Mouse (Mus musculus): ENCODE results near the gene Ssh3. TPM values are rescaled to one million over a fixed set of nuclear protein-coding genes. Genes with fewer than 3 reads are reported as not detected.

Ssh3 gene
- polyA plus RNA-seq, 1 experiment from 2014 or later, result 2.3 TPM

DNA sequence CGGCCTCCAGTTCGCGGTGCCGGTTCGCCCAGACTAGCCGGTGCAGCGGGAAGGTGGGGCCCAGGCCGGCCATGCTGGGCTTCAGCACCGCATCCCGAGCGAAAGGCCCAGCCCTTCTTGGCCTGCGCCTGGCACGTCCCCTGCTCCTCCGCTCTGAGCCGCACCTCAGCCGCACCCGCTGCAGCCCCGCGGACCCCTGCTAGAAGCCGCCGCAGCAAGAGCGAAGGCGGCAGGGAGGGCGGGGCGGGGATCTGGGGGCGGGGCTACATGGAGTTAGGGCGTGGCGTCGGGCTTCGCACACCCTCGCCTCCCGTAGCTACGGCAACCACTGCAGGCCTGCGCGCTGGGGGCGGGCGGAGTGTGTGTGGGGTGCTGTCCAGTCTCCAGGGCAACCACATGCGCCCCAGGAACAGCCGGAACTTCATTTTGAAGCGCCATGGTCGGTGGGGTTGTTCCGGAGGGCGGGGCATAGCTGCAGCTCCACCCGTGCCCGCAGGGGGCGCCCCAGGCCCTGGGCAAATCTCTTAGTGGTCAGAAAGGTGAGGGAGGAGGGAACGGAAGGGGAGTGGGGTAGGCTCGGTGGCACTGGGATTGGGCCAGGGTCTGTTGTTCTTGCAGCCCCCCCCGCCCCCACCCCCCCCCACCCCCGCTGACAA lies 14.0 kb upstream of the Ssh3 start, which contains the start of gene Ankrd13d:
Ankrd13d (minus strand) TSS at position 240 of the 656 bp plus-strand sequence.
- Histone ChIP-seq H3K4me1 (ENCODE audit: control insufficient read depth, insufficient read depth, low read length) (no peaks in the 10 kb centered on the region), H3K4me2 (ENCODE audit: low read depth) (peak within 1 kb of the TSS; percentile 78), H3K36me3 (ENCODE audit: control insufficient read depth, insufficient read depth, low read length) (peaks cover 14% of the 10 kb centered on the region; the same call in 1 of the 2 replicates), H3K4me3 (ENCODE audit: low read depth, low read length) (peak within 1 kb of the TSS; percentile 52), H3K27ac (ENCODE audit: low read depth, low read length) (no peak within 1 kb of the TSS), H3K27me3 (ENCODE audit: control insufficient read depth, insufficient read depth, low read length) (no peaks in the 10 kb centered on the region), H3K9me3 (ENCODE audit: control insufficient read depth, low read length) (no peaks in the 10 kb centered on the region), H3K9ac (ENCODE audit: low read length) (peak within 1 kb of the TSS; percentile 63)
- DNase-seq (ENCODE audit: low spot score) (peak; percentile 93), ATAC-seq (ENCODE audit: insufficient read depth, low FRiP score, low TSS enrichment) (peak; percentile 92)
- WGBS, result under 1% methylated on average over 47 of the region's 50 CpGs

DNA sequence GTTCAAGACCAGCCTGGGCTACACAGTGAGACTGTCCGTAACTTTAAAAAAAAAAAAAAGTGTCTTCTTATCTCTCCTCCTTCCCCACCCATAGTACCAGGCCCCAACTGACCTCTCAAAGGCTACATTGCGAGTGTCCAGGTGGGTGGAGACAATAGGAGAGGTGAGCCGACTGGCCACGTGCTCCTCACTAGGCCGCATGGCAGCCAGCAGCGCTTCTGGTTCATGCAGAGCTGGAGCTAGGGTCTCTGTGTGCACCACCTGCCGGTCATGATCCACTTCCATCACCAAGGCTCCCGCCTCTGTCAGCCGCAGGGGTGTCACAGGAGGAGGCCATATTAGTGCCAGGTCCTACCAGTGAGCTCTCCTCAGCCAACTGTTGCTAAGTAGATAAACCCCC lies 11.4 kb upstream of the Ssh3 start:
- no peak for DNase-seq (ENCODE audit: low spot score)
- WGBS, result 96% methylated on average over 9 of the region's 9 CpGs

DNA sequence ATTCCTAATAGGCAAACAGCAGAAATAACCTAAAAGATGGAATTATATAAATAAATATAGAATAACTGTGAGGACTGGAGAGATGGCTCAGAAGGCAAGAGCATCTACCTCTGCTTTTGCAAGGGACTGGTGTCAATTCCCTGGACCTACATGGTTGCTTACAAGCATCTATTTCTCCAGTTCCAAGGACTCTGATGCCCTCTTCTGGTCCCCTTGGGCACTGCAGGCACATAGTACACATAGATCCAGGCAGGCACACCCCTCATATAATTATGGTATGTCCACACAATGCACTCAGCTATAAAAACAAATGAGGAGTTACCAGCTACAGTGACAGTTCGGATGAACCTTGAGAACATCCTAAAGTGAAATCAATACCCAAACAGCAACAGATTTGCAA lies 10.5 kb upstream of the Ssh3 start:
- Histone ChIP-seq H3K4me2 (ENCODE audit: low read depth) (no peak overlapping the region), H3K27me3 (ENCODE audit: control insufficient read depth, insufficient read depth, low read length) (no peaks in the 10 kb centered on the region), H3K9me3 (ENCODE audit: control insufficient read depth, low read length) (no peaks in the 10 kb centered on the region), H3K27ac (ENCODE audit: low read depth, low read length) (no peak overlapping the region), H3K36me3 (ENCODE audit: control insufficient read depth, insufficient read depth, low read length) (no peaks in the 10 kb centered on the region), H3K4me1 (ENCODE audit: control insufficient read depth, insufficient read depth, low read length) (no peaks in the 10 kb centered on the region), H3K4me3 (ENCODE audit: low read depth, low read length) (no peak overlapping the region), H3K9ac (ENCODE audit: low read length) (no peak overlapping the region)
- no peak for DNase-seq (ENCODE audit: low spot score)
- ATAC-seq (ENCODE audit: insufficient read depth, low FRiP score, low TSS enrichment), result no peak
- 94% methylated on average over 1 of the region's 1 CpGs for WGBS

More for the DNA sequence above, 11.4 kb upstream of the Ssh3 start:
- Histone ChIP-seq H3K9me3 (ENCODE audit: control insufficient read depth, low read length) (no peaks in the 10 kb centered on the region), H3K27me3 (ENCODE audit: control insufficient read depth, insufficient read depth, low read length) (no peaks in the 10 kb centered on the region), H3K36me3 (ENCODE audit: control insufficient read depth, insufficient read depth, low read length) (peaks cover 1% of the 10 kb centered on the region; the same call in 1 of the 2 replicates), H3K27ac (ENCODE audit: low read depth, low read length) (no peak overlapping the region), H3K4me1 (ENCODE audit: control insufficient read depth, insufficient read depth, low read length) (no peaks in the 10 kb centered on the region), H3K4me2 (ENCODE audit: low read depth) (no peak overlapping the region), H3K9ac (ENCODE audit: low read length) (no peak overlapping the region), H3K4me3 (ENCODE audit: low read depth, low read length) (no peak overlapping the region)
- no peak for ATAC-seq (ENCODE audit: insufficient read depth, low FRiP score, low TSS enrichment)

DNA sequence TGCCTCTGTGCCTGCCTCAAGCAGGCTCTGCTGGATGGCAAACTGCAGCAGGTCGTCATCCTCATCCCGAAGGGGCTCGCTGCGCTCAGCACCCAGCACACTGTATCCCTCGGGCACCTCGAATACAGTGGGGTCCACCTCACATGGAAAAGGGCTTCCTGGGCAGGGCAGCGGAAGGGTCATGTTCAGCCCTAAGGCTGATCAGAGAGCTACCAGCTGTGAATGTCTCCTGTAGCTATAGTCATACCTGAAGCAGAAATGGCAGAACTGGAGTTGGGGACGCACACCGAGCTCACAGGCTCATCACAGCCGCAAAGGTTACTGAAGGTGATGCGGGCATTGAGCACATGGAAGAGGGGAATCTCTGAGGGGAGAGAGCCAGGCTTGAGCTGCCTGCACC lies 2.0 kb upstream of the Ssh3 start:
- WGBS, result 92% methylated on average over 11 of the region's 11 CpGs
- no peak overlapping the region for H3K27ac ChIP-seq (ENCODE audit: low read depth, low read length)
- peaks cover 17% of the 10 kb centered on the region for H3K27me3 ChIP-seq (ENCODE audit: control insufficient read depth, insufficient read depth, low read length)
- DNase-seq (ENCODE audit: low spot score), result no peak
- H3K4me2 ChIP-seq (ENCODE audit: low read depth), result no peak overlapping the region
- ATAC-seq (ENCODE audit: insufficient read depth, low FRiP score, low TSS enrichment), result no peak
- no peaks in the 10 kb centered on the region for H3K9me3 ChIP-seq (ENCODE audit: control insufficient read depth, low read length)
- no peak overlapping the region for H3K9ac ChIP-seq (ENCODE audit: low read length)
- peaks cover 4% of the 10 kb centered on the region for H3K4me1 ChIP-seq (ENCODE audit: control insufficient read depth, insufficient read depth, low read length)
- no peak overlapping the region for H3K4me3 ChIP-seq (ENCODE audit: low read depth, low read length)
- H3K36me3 ChIP-seq (ENCODE audit: control insufficient read depth, insufficient read depth, low read length), result no peaks in the 10 kb centered on the region

DNA sequence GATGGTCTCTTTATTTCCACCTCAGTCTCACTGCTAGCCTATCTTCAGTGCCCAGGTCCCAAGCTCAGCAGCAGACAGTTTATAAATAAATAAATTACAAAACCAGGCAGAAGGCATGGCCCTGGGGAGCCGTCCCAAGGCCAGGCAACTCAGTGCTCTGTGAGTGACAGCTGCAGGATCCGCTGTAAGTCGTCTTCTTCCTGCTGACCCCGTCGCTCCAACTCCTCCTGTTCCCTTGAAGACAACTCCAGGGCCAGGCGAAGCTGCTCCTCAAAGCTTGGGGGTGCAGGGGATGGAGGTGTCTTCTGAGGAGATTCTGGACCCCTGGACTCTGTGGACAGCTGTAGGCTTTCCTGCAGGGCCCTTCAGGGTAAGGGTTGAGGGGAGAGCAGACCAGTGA lies 1.2 kb upstream of the Ssh3 start:
- no peaks in the 10 kb centered on the region for H3K9me3 ChIP-seq (ENCODE audit: control insufficient read depth, low read length)
- DNase-seq (ENCODE audit: low spot score) (no peak), ATAC-seq (ENCODE audit: insufficient read depth, low FRiP score, low TSS enrichment) (no peak)
- peaks cover 17% of the 10 kb centered on the region for H3K27me3 ChIP-seq (ENCODE audit: control insufficient read depth, insufficient read depth, low read length)
- H3K9ac ChIP-seq (ENCODE audit: low read length), result no peak overlapping the region
- H3K36me3 ChIP-seq (ENCODE audit: control insufficient read depth, insufficient read depth, low read length), result no peaks in the 10 kb centered on the region
- 72% methylated on average over 6 of the region's 6 CpGs for WGBS
- peaks cover 4% of the 10 kb centered on the region for H3K4me1 ChIP-seq (ENCODE audit: control insufficient read depth, insufficient read depth, low read length)
- H3K4me3 ChIP-seq (ENCODE audit: low read depth, low read length), result no peak overlapping the region
- H3K27ac ChIP-seq (ENCODE audit: low read depth, low read length), result no peak overlapping the region
- H3K4me2 ChIP-seq (ENCODE audit: low read depth), result no peak overlapping the region

DNA sequence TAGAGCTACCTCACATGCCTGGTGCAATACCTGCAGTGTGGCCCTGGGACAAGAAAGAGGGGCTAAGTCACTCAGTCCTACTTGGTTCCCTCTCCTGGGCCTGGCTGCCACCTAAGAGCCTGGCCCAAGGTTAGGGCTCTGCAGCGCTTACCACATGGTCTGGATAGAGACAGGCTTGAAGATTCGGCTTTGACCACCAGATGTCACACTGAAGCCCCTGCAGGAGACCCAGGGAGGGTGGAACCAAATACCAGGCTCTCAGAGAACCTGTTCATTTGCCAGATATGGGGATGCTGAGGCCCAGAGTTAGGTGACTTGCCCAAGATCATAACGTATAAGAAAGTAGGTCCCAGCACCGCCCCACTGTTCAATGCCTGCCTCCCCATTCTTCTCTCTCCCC lies 3.0 kb downstream of the Ssh3 start:
- ATAC-seq (ENCODE audit: insufficient read depth, low FRiP score, low TSS enrichment) (no peak), DNase-seq (ENCODE audit: low spot score) (no peak)
- no peak overlapping the region for H3K27ac ChIP-seq (ENCODE audit: low read depth, low read length)
- no peak overlapping the region for H3K4me2 ChIP-seq (ENCODE audit: low read depth)
- WGBS, result 63% methylated on average over 4 of the region's 4 CpGs
- H3K9ac ChIP-seq (ENCODE audit: low read length), result no peak overlapping the region
- no peak overlapping the region for H3K4me3 ChIP-seq (ENCODE audit: low read depth, low read length)
- H3K4me1 ChIP-seq (ENCODE audit: control insufficient read depth, insufficient read depth, low read length), result peaks cover 4% of the 10 kb centered on the region
- peaks cover 17% of the 10 kb centered on the region for H3K27me3 ChIP-seq (ENCODE audit: control insufficient read depth, insufficient read depth, low read length)
- no peaks in the 10 kb centered on the region for H3K9me3 ChIP-seq (ENCODE audit: control insufficient read depth, low read length)
- H3K36me3 ChIP-seq (ENCODE audit: control insufficient read depth, insufficient read depth, low read length), result no peaks in the 10 kb centered on the region

DNA sequence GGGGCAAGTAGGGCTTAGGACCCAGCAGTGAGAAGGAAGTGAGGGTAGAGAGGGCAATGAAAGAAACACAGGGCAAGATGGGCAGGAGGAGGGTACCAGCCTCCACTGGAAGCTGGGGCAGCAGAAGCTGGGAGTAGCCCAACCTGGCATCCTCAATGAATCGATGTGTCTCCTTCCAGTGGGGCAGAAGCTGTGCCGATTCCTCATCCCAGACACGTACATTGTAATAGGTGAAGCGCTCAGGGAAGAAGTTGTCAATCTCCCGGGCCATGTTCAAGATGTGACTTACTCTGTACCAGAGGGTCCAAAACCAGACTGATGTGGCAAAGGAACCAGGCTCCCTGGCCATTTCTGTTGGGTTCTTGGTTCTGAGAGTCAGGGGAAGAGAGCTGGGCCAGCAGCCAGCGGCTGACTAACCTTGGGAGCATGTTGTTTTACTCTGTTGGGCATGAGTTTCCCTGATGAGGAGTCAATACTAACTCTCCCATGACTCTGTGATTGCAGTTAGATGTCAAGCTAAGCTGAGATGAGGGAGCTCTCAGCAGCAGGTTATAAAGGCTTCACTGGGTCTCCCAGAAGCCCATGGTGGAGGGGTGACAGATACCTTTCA lies 4.7 kb downstream of the Ssh3 start:
- ATAC-seq (ENCODE audit: insufficient read depth, low FRiP score, low TSS enrichment) (no peak), DNase-seq (ENCODE audit: low spot score) (no peak)
- Histone ChIP-seq H3K4me1 (ENCODE audit: control insufficient read depth, insufficient read depth, low read length) (peaks cover 4% of the 10 kb centered on the region), H3K36me3 (ENCODE audit: control insufficient read depth, insufficient read depth, low read length) (no peaks in the 10 kb centered on the region), H3K9ac (ENCODE audit: low read length) (no peak overlapping the region), H3K27me3 (ENCODE audit: control insufficient read depth, insufficient read depth, low read length) (peaks cover 14% of the 10 kb centered on the region; the same call in 1 of the 2 replicates), H3K4me2 (ENCODE audit: low read depth) (no peak overlapping the region), H3K4me3 (ENCODE audit: low read depth, low read length) (no peak overlapping the region), H3K27ac (ENCODE audit: low read depth, low read length) (no peak overlapping the region), H3K9me3 (ENCODE audit: control insufficient read depth, low read length) (no peaks in the 10 kb centered on the region)
- WGBS, result 96% methylated on average over 6 of the region's 6 CpGs

DNA sequence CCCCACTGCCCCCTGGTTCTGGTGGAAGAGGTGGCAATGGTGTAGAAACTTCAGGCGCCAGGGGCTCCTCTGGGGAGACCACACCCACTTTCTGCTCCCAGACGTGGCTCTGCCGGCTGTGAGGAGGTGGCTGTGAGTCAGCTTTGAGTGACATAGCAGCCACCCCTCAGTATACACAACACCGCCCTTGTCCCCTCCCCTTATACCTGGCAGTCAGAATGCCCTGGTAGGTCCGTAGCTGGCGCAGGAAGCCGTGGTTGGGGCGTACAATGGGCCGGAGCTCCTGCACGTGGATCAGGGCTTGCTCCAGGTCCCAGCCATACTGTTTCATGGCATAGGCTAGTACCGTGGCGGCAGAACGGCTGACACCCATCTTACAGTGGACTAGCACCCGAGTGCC lies 5.3 kb downstream of the Ssh3 start:
- ATAC-seq (ENCODE audit: insufficient read depth, low FRiP score, low TSS enrichment) (no peak), DNase-seq (ENCODE audit: low spot score) (no peak)

DNA sequence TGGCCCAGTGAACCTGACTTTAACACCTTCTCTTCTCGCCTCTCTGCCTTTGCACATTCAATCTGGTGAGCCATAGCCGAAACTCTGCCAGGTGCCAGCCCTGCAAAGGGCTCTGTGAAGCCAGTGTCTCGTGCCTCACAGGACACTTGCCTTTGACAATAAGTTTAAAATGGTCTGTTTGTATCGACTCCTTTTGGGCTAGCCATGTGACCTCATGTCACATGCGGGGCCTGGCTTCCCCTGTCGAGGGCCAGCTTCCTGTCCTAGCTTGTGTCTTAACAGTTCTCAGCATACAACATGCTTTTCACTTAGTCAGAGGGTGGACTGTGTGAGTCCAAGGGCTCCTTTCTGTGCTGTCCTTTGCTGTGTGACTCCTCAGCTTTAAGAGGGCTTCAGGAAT lies 6.2 kb downstream of the Ssh3 start:
- Histone ChIP-seq H3K4me3 (ENCODE audit: low read depth, low read length) (no peak overlapping the region), H3K27me3 (ENCODE audit: control insufficient read depth, insufficient read depth, low read length) (0 out of 2 replicates have a peak, but pooled peaks cover 1% of the 10 kb centered on the region), H3K36me3 (ENCODE audit: control insufficient read depth, insufficient read depth, low read length) (no peaks in the 10 kb centered on the region), H3K4me2 (ENCODE audit: low read depth) (no peak overlapping the region), H3K9me3 (ENCODE audit: control insufficient read depth, low read length) (no peaks in the 10 kb centered on the region), H3K9ac (ENCODE audit: low read length) (no peak overlapping the region), H3K4me1 (ENCODE audit: control insufficient read depth, insufficient read depth, low read length) (no peaks in the 10 kb centered on the region), H3K27ac (ENCODE audit: low read depth, low read length) (no peak overlapping the region)
- no peak for ATAC-seq (ENCODE audit: insufficient read depth, low FRiP score, low TSS enrichment)
- WGBS, result 79% methylated on average over 6 of the region's 6 CpGs
- no peak for DNase-seq (ENCODE audit: low spot score)

More for the DNA sequence above, 5.3 kb downstream of the Ssh3 start:
- H3K4me2 ChIP-seq (ENCODE audit: low read depth), result no peak overlapping the region
- 70% methylated on average over 14 of the region's 14 CpGs for WGBS
- H3K27me3 ChIP-seq (ENCODE audit: control insufficient read depth, insufficient read depth, low read length), result 0 out of 2 replicates have a peak, but pooled peaks cover 9% of the 10 kb centered on the region
- H3K27ac ChIP-seq (ENCODE audit: low read depth, low read length), result no peak overlapping the region
- H3K9ac ChIP-seq (ENCODE audit: low read length), result no peak overlapping the region
- H3K36me3 ChIP-seq (ENCODE audit: control insufficient read depth, insufficient read depth, low read length), result no peaks in the 10 kb centered on the region
- no peaks in the 10 kb centered on the region for H3K9me3 ChIP-seq (ENCODE audit: control insufficient read depth, low read length)
- H3K4me3 ChIP-seq (ENCODE audit: low read depth, low read length), result no peak overlapping the region
- no peaks in the 10 kb centered on the region for H3K4me1 ChIP-seq (ENCODE audit: control insufficient read depth, insufficient read depth, low read length)

All from neural tube, embryonic 11.5 days (tissue).